ENCODE assay signal across 9 mouse cellular contexts in genomic region chr6:146357911-146358310, GRCm38 (mm10).
A peak's percentile ranks its signal among the peaks of the same experiment; 100 is the strongest.
DNase-seq lines count a peak whose midpoint lies in the region; ATAC-seq and TF ChIP-seq lines count a peak whose summit lies in the region.
"Had no signal": no experiment of that assay in that cellular context is flagged by ENCODE, and none has a peak within 500 bp of the region (broad histone marks: within the 10 kb centered on the region; RNA-seq: fewer than 3 reads in every experiment).

No protein-coding gene starts in this region.

- no peak overlapping the region for H3K27ac ChIP-seq in forebrain, postnatal 0 days (ENCODE audit: low read depth, low read length)
- no peak overlapping the region for H3K27ac ChIP-seq in forebrain, embryonic 13.5 days
- 0 out of 2 replicates have a peak overlapping the region, but pooled peaks have one; percentile 3 for H3K27ac ChIP-seq in midbrain, postnatal 0 days (ENCODE audit: low read depth, low read length)
- no peak overlapping the region for H3K27ac ChIP-seq in midbrain, embryonic 13.5 days
- no peak overlapping the region for H3K27ac ChIP-seq in thymus, adult 2 months (ENCODE audit: control insufficient read depth, insufficient read depth, low read length)

- ATAC-seq in forebrain, postnatal 0 days: peak; percentile 43; the same call in 1 of the 2 replicates
- no peak for ATAC-seq in forebrain, embryonic 13.5 days
- 0 out of 2 replicates have a peak, but pooled peaks have one; percentile 34 for ATAC-seq in midbrain, postnatal 0 days (ENCODE audit: low FRiP score)
- no peak for ATAC-seq in midbrain, embryonic 13.5 days
- ATAC-seq: inflammation-experienced regulatory T-cells, adult 6 months had no signal

- no peaks in the 10 kb centered on the region for H3K4me1 ChIP-seq in forebrain, postnatal 0 days (ENCODE audit: insufficient read depth)
- no peaks in the 10 kb centered on the region for H3K4me1 ChIP-seq in forebrain, embryonic 13.5 days
- H3K4me1 ChIP-seq in midbrain, postnatal 0 days (ENCODE audit: insufficient read depth, low read length): no peaks in the 10 kb centered on the region
- H3K4me1 ChIP-seq in midbrain, embryonic 13.5 days (replicated peaks): no peaks in the 10 kb centered on the region
- no peaks in the 10 kb centered on the region for H3K4me1 ChIP-seq in thymus, adult 2 months (replicated peaks; ENCODE audit: control insufficient read depth, insufficient read depth, low read length)

- no peak for DNase-seq in forebrain, postnatal 0 days
- DNase-seq in midbrain, postnatal 0 days (ENCODE audit: low spot score): peak; percentile 59
- peak; percentile 71 for DNase-seq in kidney, postnatal 10 days
- no peak for DNase-seq in thymus, adult 2 months
- no peak for DNase-seq in T-cell, adult 2 months (ENCODE audit: low spot score)
- no peak for DNase-seq in thymus, postnatal 25 days

- no peak for TF ChIP-seq POLR2A in thymus, adult 2 months (IDR thresholded peaks at IDR 0.05; ENCODE audit: control insufficient read depth, extremely low read depth, insufficient read depth, low read length, poor library complexity)

- no peaks in the 10 kb centered on the region for H3K36me3 ChIP-seq in forebrain, postnatal 0 days (ENCODE audit: insufficient read depth)
- no peaks in the 10 kb centered on the region for H3K36me3 ChIP-seq in forebrain, embryonic 13.5 days (ENCODE audit: poor library complexity, severe bottlenecking)
- H3K36me3 ChIP-seq in midbrain, postnatal 0 days (ENCODE audit: insufficient read depth, low read length): no peaks in the 10 kb centered on the region
- no peaks in the 10 kb centered on the region for H3K36me3 ChIP-seq in midbrain, embryonic 13.5 days
- H3K36me3 ChIP-seq in thymus, adult 2 months (ENCODE audit: control insufficient read depth, insufficient read depth, low read length): peaks cover 68% of the 10 kb centered on the region

- WGBS in forebrain, postnatal 0 days: 71% methylated on average over 4 of the region's 4 CpGs
- 83% methylated on average over 4 of the region's 4 CpGs for WGBS in forebrain, embryonic 13.5 days
- WGBS in midbrain, postnatal 0 days: 51% methylated on average over 4 of the region's 4 CpGs
- WGBS in midbrain, embryonic 13.5 days: 79% methylated on average over 4 of the region's 4 CpGs
- WGBS in thymus, adult 2 months: 95% methylated on average over 4 of the region's 4 CpGs

- no peak overlapping the region for H3K9ac ChIP-seq in forebrain, postnatal 0 days
- no peak overlapping the region for H3K9ac ChIP-seq in forebrain, embryonic 13.5 days
- no peak overlapping the region for H3K9ac ChIP-seq in midbrain, postnatal 0 days (replicated peaks; ENCODE audit: low read length, poor library complexity, severe bottlenecking)
- H3K9ac ChIP-seq in midbrain, embryonic 13.5 days (replicated peaks): no peak overlapping the region

- TF ChIP-seq CTCF in forebrain, postnatal 0 days (IDR thresholded peaks at IDR 0.05; ENCODE audit: low read depth): no peak
- no peak for TF ChIP-seq CTCF in midbrain, postnatal 0 days (IDR thresholded peaks at IDR 0.05)
- no peak for TF ChIP-seq CTCF in thymus, adult 2 months (IDR thresholded peaks at IDR 0.05; ENCODE audit: borderline replicate concordance, control insufficient read depth, extremely low read depth, insufficient read depth, low read length, poor library complexity)

- no peak overlapping the region for H3K4me3 ChIP-seq in forebrain, postnatal 0 days (ENCODE audit: low read depth, low read length)
- no peak overlapping the region for H3K4me3 ChIP-seq in forebrain, embryonic 13.5 days
- no peak overlapping the region for H3K4me3 ChIP-seq in midbrain, postnatal 0 days (ENCODE audit: low read depth, low read length)
- no peak overlapping the region for H3K4me3 ChIP-seq in midbrain, embryonic 13.5 days (replicated peaks)
- H3K4me3 ChIP-seq in thymus, adult 2 months (ENCODE audit: control insufficient read depth, insufficient read depth, low read length): no peak overlapping the region

- no peak overlapping the region for H3K4me2 ChIP-seq in forebrain, postnatal 0 days (ENCODE audit: low read depth)
- H3K4me2 ChIP-seq in forebrain, embryonic 13.5 days: no peak overlapping the region
- H3K4me2 ChIP-seq in midbrain, postnatal 0 days (ENCODE audit: low read depth, low read length, poor library complexity, severe bottlenecking): no peak overlapping the region
- no peak overlapping the region for H3K4me2 ChIP-seq in midbrain, embryonic 13.5 days (replicated peaks)

- H3K27me3 ChIP-seq in forebrain, postnatal 0 days (ENCODE audit: insufficient read depth, low read length): no peaks in the 10 kb centered on the region
- H3K27me3 ChIP-seq in forebrain, embryonic 13.5 days: no peaks in the 10 kb centered on the region
- no peaks in the 10 kb centered on the region for H3K27me3 ChIP-seq in midbrain, postnatal 0 days (ENCODE audit: insufficient read depth, low read length)
- no peaks in the 10 kb centered on the region for H3K27me3 ChIP-seq in midbrain, embryonic 13.5 days
- H3K27me3 ChIP-seq in thymus, adult 2 months (ENCODE audit: control insufficient read depth, insufficient read depth, low read length): no peaks in the 10 kb centered on the region

- H3K9me3 ChIP-seq in forebrain, postnatal 0 days (ENCODE audit: low read length): no peaks in the 10 kb centered on the region
- H3K9me3 ChIP-seq in forebrain, embryonic 13.5 days (replicated peaks): no peaks in the 10 kb centered on the region
- H3K9me3 ChIP-seq in midbrain, postnatal 0 days (ENCODE audit: low read length): no peaks in the 10 kb centered on the region
- no peaks in the 10 kb centered on the region for H3K9me3 ChIP-seq in midbrain, embryonic 13.5 days

Comparison
In these comparisons a context has a peak if more than half of its experiments do, and no peak if none do; other contexts are left out.
1. ATAC-seq: peak in forebrain, postnatal 0 days (single experiment) and midbrain, postnatal 0 days (single experiment); none in forebrain, embryonic 13.5 days (single experiment) and midbrain, embryonic 13.5 days (single experiment).
2. DNase-seq: peak in midbrain, postnatal 0 days (single experiment) and kidney, postnatal 10 days (single experiment); none in forebrain, postnatal 0 days (single experiment), thymus, adult 2 months (single experiment), T-cell, adult 2 months (single experiment) and thymus, postnatal 25 days (single experiment).